Comparison of ENCODE assay signal across 8 mouse cellular contexts in genomic region chrX:9662391-9663111, GRCm38 (mm10). TPM values are rescaled to one million over a fixed set of nuclear protein-coding genes. Genes with fewer than 3 reads are reported as not detected.
A peak's percentile ranks its signal among the peaks of the same experiment; 100 is the strongest.
DNase-seq lines count a peak whose midpoint lies in the region; ATAC-seq and TF ChIP-seq lines count a peak whose summit lies in the region.

Gene Dynlt3, minus strand, starts transcription at chrX:9663003.

- 13% methylated on average over 30 of the region's 30 CpGs for WGBS in embryonic facial prominence, embryonic 12.5 days
- WGBS in kidney, adult 2 months = under 1% methylated on average over 30 of the region's 30 CpGs
- 8% methylated on average over 30 of the region's 30 CpGs for WGBS in limb, embryonic 14.5 days
- 16% methylated on average over 30 of the region's 30 CpGs for WGBS in midbrain, postnatal 0 days

- H3K36me3 ChIP-seq in embryonic facial prominence, embryonic 12.5 days = no peaks in the 10 kb centered on the region
- H3K36me3 ChIP-seq in kidney, adult 2 months (ENCODE audit: control insufficient read depth, insufficient read depth, low read length) = no peaks in the 10 kb centered on the region
- H3K36me3 ChIP-seq in limb, embryonic 14.5 days (ENCODE audit: control insufficient read depth, insufficient read depth, low read length) = no peaks in the 10 kb centered on the region
- H3K36me3 ChIP-seq in midbrain, postnatal 0 days (ENCODE audit: insufficient read depth, low read length) = no peaks in the 10 kb centered on the region

- peak; percentile 85 for DNase-seq in 3134 (ENCODE audit: extremely low read depth, insufficient read length, low spot score)
- peak; percentile 72 for DNase-seq in adrenal gland, postnatal 25 days
- peak; percentile 82 to 88 for DNase-seq in heart, adult 18-20 months
- peak; percentile 88 for DNase-seq in kidney, adult 2 months
- peak; percentile 84 for DNase-seq in limb, embryonic 14.5 days (ENCODE audit: low spot score)
- DNase-seq in midbrain, postnatal 0 days (ENCODE audit: low spot score) = peak; percentile 87
- DNase-seq in spleen, postnatal 14 days (ENCODE audit: low spot score in 2 of 2) = peak; percentile 38 to 55

- peak within 1 kb of the TSS; percentile 52; the same call in 1 of the 2 replicates for H3K9ac ChIP-seq in embryonic facial prominence, embryonic 12.5 days
- H3K9ac ChIP-seq in limb, embryonic 14.5 days (ENCODE audit: low read depth, low read length, severe bottlenecking) = peak within 1 kb of the TSS; percentile 62
- peak within 1 kb of the TSS; percentile 61 for H3K9ac ChIP-seq in midbrain, postnatal 0 days (replicated peaks; ENCODE audit: low read length, poor library complexity, severe bottlenecking)

- peak within 1 kb of the TSS; percentile 81 for H3K27ac ChIP-seq in embryonic facial prominence, embryonic 12.5 days
- H3K27ac ChIP-seq in kidney, adult 2 months (ENCODE audit: insufficient read depth, low read depth, low read length) = peak within 1 kb of the TSS; percentile 65
- H3K27ac ChIP-seq in limb, embryonic 14.5 days (replicated peaks; ENCODE audit: low read depth, low read length) = peak within 1 kb of the TSS; percentile 79
- peak within 1 kb of the TSS; percentile 73 for H3K27ac ChIP-seq in midbrain, postnatal 0 days (ENCODE audit: low read depth, low read length)

- H3K4me3 ChIP-seq in embryonic facial prominence, embryonic 12.5 days = peak within 1 kb of the TSS; percentile 43
- peak within 1 kb of the TSS; percentile 93 for H3K4me3 ChIP-seq in kidney, adult 2 months (ENCODE audit: insufficient read depth, low read depth, low read length)
- peak within 1 kb of the TSS; percentile 48 for H3K4me3 ChIP-seq in limb, embryonic 14.5 days (replicated peaks; ENCODE audit: low read length)
- peak within 1 kb of the TSS; percentile 45 for H3K4me3 ChIP-seq in midbrain, postnatal 0 days (ENCODE audit: low read depth, low read length)

- ATAC-seq in embryonic facial prominence, embryonic 12.5 days (ENCODE audit: insufficient number of reproducible peaks, insufficient read depth, low FRiP score, low TSS enrichment) = peak; percentile 98
- ATAC-seq in limb, embryonic 14.5 days (ENCODE audit: low FRiP score, low read depth) = peak; percentile 97
- ATAC-seq in midbrain, postnatal 0 days (ENCODE audit: low FRiP score) = peak; percentile 97

- no peak for TF ChIP-seq POLR2A in kidney, adult 2 months (IDR thresholded peaks at IDR 0.05; ENCODE audit: low read depth, low read length)
- no peak for TF ChIP-seq POLR2A in limb, embryonic 14.5 days (IDR thresholded peaks at IDR 0.05; ENCODE audit: borderline replicate concordance, extremely low read depth, insufficient read depth, insufficient read length)

- H3K4me2 ChIP-seq in embryonic facial prominence, embryonic 12.5 days (replicated peaks) = peak within 1 kb of the TSS; percentile 48
- peak within 1 kb of the TSS; percentile 43 for H3K4me2 ChIP-seq in limb, embryonic 14.5 days (replicated peaks; ENCODE audit: low read depth, low read length, severe bottlenecking)
- H3K4me2 ChIP-seq in midbrain, postnatal 0 days (ENCODE audit: low read depth, low read length, poor library complexity, severe bottlenecking) = peak within 1 kb of the TSS; percentile 50

- H3K4me1 ChIP-seq in embryonic facial prominence, embryonic 12.5 days = no peaks in the 10 kb centered on the region
- H3K4me1 ChIP-seq in kidney, adult 2 months (ENCODE audit: control insufficient read depth, insufficient read depth, low read length) = 0 out of 2 replicates have a peak, but pooled peaks cover 2% of the 10 kb centered on the region
- H3K4me1 ChIP-seq in limb, embryonic 14.5 days (ENCODE audit: control insufficient read depth, insufficient read depth, low read length) = no peaks in the 10 kb centered on the region; the same call in 1 of the 2 replicates
- no peaks in the 10 kb centered on the region for H3K4me1 ChIP-seq in midbrain, postnatal 0 days (ENCODE audit: insufficient read depth, low read length)

- no peaks in the 10 kb centered on the region for H3K27me3 ChIP-seq in embryonic facial prominence, embryonic 12.5 days
- H3K27me3 ChIP-seq in kidney, adult 2 months (replicated peaks; ENCODE audit: control insufficient read depth, insufficient read depth, low read length) = no peaks in the 10 kb centered on the region
- no peaks in the 10 kb centered on the region for H3K27me3 ChIP-seq in limb, embryonic 14.5 days (ENCODE audit: control insufficient read depth, insufficient read depth, low read length)
- no peaks in the 10 kb centered on the region for H3K27me3 ChIP-seq in midbrain, postnatal 0 days (ENCODE audit: insufficient read depth, low read length)

- TF ChIP-seq CTCF in kidney, adult 2 months (conservative IDR thresholded peaks at IDR 0.05; ENCODE audit: insufficient read depth, insufficient read length, low read depth, low read length) = no peak
- no peak; the same call in 1 of the 2 replicates for TF ChIP-seq CTCF in midbrain, postnatal 0 days (IDR thresholded peaks at IDR 0.05)

- H3K9me3 ChIP-seq in embryonic facial prominence, embryonic 12.5 days = no peaks in the 10 kb centered on the region
- no peaks in the 10 kb centered on the region for H3K9me3 ChIP-seq in limb, embryonic 14.5 days (ENCODE audit: control insufficient read depth, low read length)
- H3K9me3 ChIP-seq in midbrain, postnatal 0 days (ENCODE audit: low read length) = no peaks in the 10 kb centered on the region

RNA-seq across cellular contexts. Expression of gene Dynlt3, which starts in this region (rescaled TPM):
- total RNA-seq in adrenal gland, postnatal 25 days (2021) = 155 and 156 TPM in 2 replicates
- 22.6 and 23.0 TPM in 2 replicates for polyA plus RNA-seq in embryonic facial prominence, embryonic 12.5 days (2016; fragmentation: Nextera tagmentation; extraction: Ambion mirVana)
- 10 to 100 TPM; 49.3 to 65.5 TPM for total RNA-seq in heart, adult 18-20 months (2021)
- polyA plus RNA-seq in kidney, adult 2 months (2012; rRNA removed) = 47.5 and 69.6 TPM in 2 replicates
- polyA plus RNA-seq in limb, embryonic 14.5 days (2012; rRNA removed) = 23.7 and 38.6 TPM in 2 replicates
- 45.8 and 58.4 TPM in 2 replicates for polyA plus RNA-seq in limb, embryonic 14.5 days (2014; fragmentation: Nextera tagmentation; extraction: Ambion mirVana)
- total RNA-seq in midbrain, postnatal 0 days (2014; rRNA removed) = 37.2 and 42.3 TPM in 2 replicates
- polyA plus RNA-seq in midbrain, postnatal 0 days (2015; fragmentation: Nextera tagmentation; extraction: Ambion mirVana) = 63.4 and 65.3 TPM in 2 replicates

Comparison
In these comparisons a context has a peak if more than half of its experiments do, and no peak if none do; other contexts are left out.
1. Peak in every context shown above with its lines: DNase-seq, ATAC-seq, H3K4me3 ChIP-seq and H3K27ac ChIP-seq.
2. H3K4me3 ChIP-seq: peak in every context shown above with its lines; median percentile 93 in kidney, adult 2 months; 48 in limb, embryonic 14.5 days; 45 in midbrain, postnatal 0 days; 43 in embryonic facial prominence, embryonic 12.5 days.